Mouse (Mus musculus) bone marrow macrophage, adult 2 months (primary cell): ENCODE results near the gene Zfp385a.

Experiments
- CTCF ChIP-seq: IDR thresholded peaks from 2 replicates; pipeline ENCODE4 v1.5.1; 2012; ENCODE audit warnings: low read depth, mild to moderate bottlenecking, low read length, moderate library complexity
- POLR2A ChIP-seq: IDR thresholded peaks from 2 replicates; pipeline ENCODE4 v1.6.1; 2012; ENCODE audit warnings: mild to moderate bottlenecking, low read depth, low read length, borderline replicate concordance

DNA sequence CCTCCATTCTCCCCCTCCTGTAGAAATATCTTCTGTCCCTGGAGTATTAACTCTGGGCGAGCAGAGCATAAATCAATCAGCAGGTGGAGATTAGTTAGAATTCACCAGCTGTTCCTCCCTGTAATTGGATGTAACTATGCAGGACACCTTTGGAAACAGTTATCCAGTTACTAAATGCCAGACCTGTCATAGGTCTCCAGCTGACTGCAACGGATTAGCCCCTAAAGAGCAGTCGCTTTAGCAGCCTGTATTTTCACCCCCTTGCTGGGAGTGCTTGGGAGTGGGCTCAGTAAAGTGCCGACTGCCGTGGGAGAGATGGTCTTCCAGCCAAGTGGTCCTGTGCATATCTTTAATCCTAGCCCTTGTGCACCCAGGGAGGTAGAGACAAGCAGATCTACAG is 50.3 kb downstream of the Zfp385a start:
- TF ChIP-seq CTCF = no peak
- no peak for TF ChIP-seq POLR2A
